ENCODE assay signal across 8 mouse cellular contexts in genomic region chr1:193090211-193090871, GRCm38 (mm10). TPM values are rescaled to one million over a fixed set of nuclear protein-coding genes. Genes with fewer than 3 reads are reported as not detected.
DNase-seq lines count a peak whose midpoint lies in the region; ATAC-seq and TF ChIP-seq lines count a peak whose summit lies in the region.

No protein-coding gene starts in this region.

- no peaks in the 10 kb centered on the region for H3K36me3 ChIP-seq in heart, embryonic 10.5 days
- no peaks in the 10 kb centered on the region for H3K36me3 ChIP-seq in forebrain, embryonic 15.5 days
- H3K36me3 ChIP-seq in hindbrain, postnatal 0 days (ENCODE audit: insufficient read depth, low read length), result no peaks in the 10 kb centered on the region
- no peaks in the 10 kb centered on the region for H3K36me3 ChIP-seq in intestine, embryonic 15.5 days

- H3K27ac ChIP-seq in heart, embryonic 10.5 days, result no peak overlapping the region; the same call in 1 of the 2 replicates
- H3K27ac ChIP-seq in forebrain, embryonic 15.5 days (replicated peaks), result peak overlapping the region; percentile 44; the same call in 1 of the 2 replicates
- peak overlapping the region; percentile 71 for H3K27ac ChIP-seq in hindbrain, postnatal 0 days
- no peak overlapping the region for H3K27ac ChIP-seq in intestine, embryonic 15.5 days

- no peak overlapping the region for H3K4me3 ChIP-seq in heart, embryonic 10.5 days
- H3K4me3 ChIP-seq in forebrain, embryonic 15.5 days, result no peak overlapping the region
- H3K4me3 ChIP-seq in hindbrain, postnatal 0 days (ENCODE audit: low read length), result no peak overlapping the region
- no peak overlapping the region for H3K4me3 ChIP-seq in intestine, embryonic 15.5 days (replicated peaks)

- ATAC-seq in forebrain, embryonic 15.5 days (replicated peaks), result peak; percentile 61
- ATAC-seq in hindbrain, postnatal 0 days, result peak; percentile 31; the same call in 1 of the 2 replicates
- no peak for ATAC-seq in intestine, embryonic 15.5 days

- no peaks in the 10 kb centered on the region for H3K4me1 ChIP-seq in heart, embryonic 10.5 days
- peaks cover 19% of the 10 kb centered on the region for H3K4me1 ChIP-seq in forebrain, embryonic 15.5 days
- peaks cover 13% of the 10 kb centered on the region for H3K4me1 ChIP-seq in hindbrain, postnatal 0 days (ENCODE audit: insufficient read depth, low read length)
- peaks cover 4% of the 10 kb centered on the region for H3K4me1 ChIP-seq in intestine, embryonic 15.5 days (replicated peaks)

- peak overlapping the region; percentile 13; the same call in 1 of the 2 replicates for H3K4me2 ChIP-seq in forebrain, embryonic 15.5 days (replicated peaks)
- H3K4me2 ChIP-seq in hindbrain, postnatal 0 days (ENCODE audit: low read depth, low read length), result no peak overlapping the region
- H3K4me2 ChIP-seq in intestine, embryonic 15.5 days (replicated peaks), result no peak overlapping the region

- 74% methylated on average over 18 of the region's 18 CpGs for WGBS in heart, embryonic 10.5 days
- WGBS in forebrain, embryonic 15.5 days, result 26% methylated on average over 18 of the region's 18 CpGs
- 46% methylated on average over 18 of the region's 18 CpGs for WGBS in hindbrain, postnatal 0 days
- 69% methylated on average over 18 of the region's 18 CpGs for WGBS in intestine, embryonic 15.5 days

- no peak overlapping the region; the same call in 1 of the 2 replicates for H3K9ac ChIP-seq in forebrain, embryonic 15.5 days (replicated peaks)
- H3K9ac ChIP-seq in hindbrain, postnatal 0 days (replicated peaks; ENCODE audit: low read length), result no peak overlapping the region
- H3K9ac ChIP-seq in intestine, embryonic 15.5 days, result no peak overlapping the region

- H3K9me3 ChIP-seq in heart, embryonic 10.5 days, result no peaks in the 10 kb centered on the region
- H3K9me3 ChIP-seq in forebrain, embryonic 15.5 days, result no peaks in the 10 kb centered on the region
- no peaks in the 10 kb centered on the region for H3K9me3 ChIP-seq in hindbrain, postnatal 0 days (ENCODE audit: low read length)
- no peaks in the 10 kb centered on the region for H3K9me3 ChIP-seq in intestine, embryonic 15.5 days

- TF ChIP-seq CTCF in hindbrain, postnatal 0 days (IDR thresholded peaks at IDR 0.05; ENCODE audit: low read depth), result no peak

- DNase-seq in heart, adult 18-20 months, result peak; percentile 88 to 90
- no peak for DNase-seq in heart, embryonic 10.5 days (ENCODE audit: low spot score)
- DNase-seq in adrenal gland, postnatal 10 days, result peak; percentile 80
- peak; percentile 65 for DNase-seq in hindbrain, postnatal 0 days (ENCODE audit: low spot score)
- DNase-seq in right cerebral cortex, adult 18-20 months, result peak; percentile 73
- no peak for DNase-seq in kidney, adult 9 months

- no peaks in the 10 kb centered on the region for H3K27me3 ChIP-seq in heart, embryonic 10.5 days (ENCODE audit: insufficient read depth, poor library complexity, severe bottlenecking)
- H3K27me3 ChIP-seq in forebrain, embryonic 15.5 days, result no peaks in the 10 kb centered on the region
- H3K27me3 ChIP-seq in hindbrain, postnatal 0 days (ENCODE audit: insufficient read depth, low read length), result no peaks in the 10 kb centered on the region
- no peaks in the 10 kb centered on the region for H3K27me3 ChIP-seq in intestine, embryonic 15.5 days (replicated peaks)

RNA-seq across cellular contexts. Expression of gene Diexf, which starts 39.7 kb away (rescaled TPM):
- 10 to 100 TPM; 10.1 to 12.4 TPM for total RNA-seq in heart, adult 18-20 months (2021)
- 5.2 and 8.7 TPM in 2 replicates for polyA plus RNA-seq in heart, embryonic 10.5 days (2016; fragmentation: Nextera tagmentation; extraction: Ambion mirVana)
- 10 to 100 TPM; 14.8 to 16.6 TPM for total RNA-seq in adrenal gland, postnatal 10 days (2021)
- 11.2 and 11.5 TPM in 2 replicates for polyA plus RNA-seq in forebrain, embryonic 15.5 days (2015; fragmentation: Nextera tagmentation; extraction: Ambion mirVana)
- total RNA-seq in hindbrain, postnatal 0 days (2014; rRNA removed), result 8.6 and 9.8 TPM in 2 replicates
- 3.5 and 4.9 TPM in 2 replicates for polyA plus RNA-seq in hindbrain, postnatal 0 days (2015; fragmentation: Nextera tagmentation; extraction: Ambion mirVana)
- polyA plus RNA-seq in intestine, embryonic 15.5 days (2015; fragmentation: Nextera tagmentation; extraction: Ambion mirVana), result 7.5 and 9.7 TPM in 2 replicates

RNA-seq across cellular contexts. Expression of gene Syt14, which starts 54.8 kb away (rescaled TPM):
- under 1 TPM; 0.15 to 0.36 TPM for total RNA-seq in heart, adult 18-20 months (2021)
- polyA plus RNA-seq in heart, embryonic 10.5 days (2016; fragmentation: Nextera tagmentation; extraction: Ambion mirVana), result 1.7 and 1.9 TPM in 2 replicates
- total RNA-seq in adrenal gland, postnatal 10 days (2021), result 1 to 10 TPM; 4.6 to 5.7 TPM
- 8.5 and 8.7 TPM in 2 replicates for polyA plus RNA-seq in forebrain, embryonic 15.5 days (2015; fragmentation: Nextera tagmentation; extraction: Ambion mirVana)
- total RNA-seq in hindbrain, postnatal 0 days (2014; rRNA removed), result 9.9 and 10.8 TPM in 2 replicates
- polyA plus RNA-seq in hindbrain, postnatal 0 days (2015; fragmentation: Nextera tagmentation; extraction: Ambion mirVana), result 4.1 and 4.6 TPM in 2 replicates
- 1.9 and 2.3 TPM in 2 replicates for polyA plus RNA-seq in intestine, embryonic 15.5 days (2015; fragmentation: Nextera tagmentation; extraction: Ambion mirVana)

Comparison
In these comparisons a context has a peak if more than half of its experiments do, and no peak if none do; other contexts are left out.
1. DNase-seq: peak in heart, adult 18-20 months (2 of 2), adrenal gland, postnatal 10 days (single experiment), hindbrain, postnatal 0 days (single experiment) and right cerebral cortex, adult 18-20 months (single experiment); none in heart, embryonic 10.5 days (single experiment) and kidney, adult 9 months (single experiment).
2. H3K27ac ChIP-seq: peak in forebrain, embryonic 15.5 days (single experiment) and hindbrain, postnatal 0 days (single experiment); none in heart, embryonic 10.5 days (single experiment) and intestine, embryonic 15.5 days (single experiment).